Mouse (Mus musculus) cerebellum, adult 2 months (tissue): ENCODE results near the gene Ghrh. TPM values are rescaled to one million over a fixed set of nuclear protein-coding genes. Genes with fewer than 3 reads are reported as not detected.

Source experiments
- DNase-seq, 2 experiments: peaks; one replicate each; pipeline ENCODE4 v3.0.0; 2021
- H3K27ac ChIP-seq: fragments of 200-500 bp; 2 replicates; pipeline ENCODE4 v1.5.1; 2012; ENCODE audit warnings: low read length, control low read depth, inconsistent platforms; ENCODE audit not compliant: insufficient read depth
- H3K27me3 ChIP-seq: fragments of 200-500 bp; 2 replicates; pipeline ENCODE4 v1.6.1; 2012; ENCODE audit warnings: inconsistent platforms, mild to moderate bottlenecking, low read length, moderate library complexity; ENCODE audit not compliant: control insufficient read depth, insufficient read depth
- H3K4me1 ChIP-seq: fragments of 200-500 bp; 2 replicates; pipeline ENCODE4 v1.6.1; 2011; ENCODE audit warnings: low read length; ENCODE audit not compliant: control insufficient read depth, insufficient read depth
- H3K4me3 ChIP-seq: fragments of 200-500 bp; replicated peaks from 2 replicates; pipeline ENCODE3; 2011; ENCODE audit warnings: mild to moderate bottlenecking, low read depth, low read length, control low read depth; ENCODE audit not compliant: insufficient read depth
- CTCF ChIP-seq: fragments of 200-500 bp; IDR thresholded peaks from 2 replicates; pipeline ENCODE4 v1.5.1; 2011; ENCODE audit warnings: low read depth, mild to moderate bottlenecking, control low read depth, low read length, moderate library complexity, borderline replicate concordance; ENCODE audit not compliant: insufficient read depth
- POLR2A ChIP-seq: fragments of 200-500 bp; IDR thresholded peaks from 2 replicates; pipeline ENCODE4 v1.6.1; 2011; ENCODE audit warnings: low read length, control low read depth, borderline replicate concordance; ENCODE audit not compliant: insufficient read depth
- WGBS: fragments of 180-500 bp; shearing (Covaris S2); methylation state at CpG from one replicate; pipeline ENCODE4 v1.1.7; 2018; 5-methylcytosine and 5-hydroxymethylcytosine counted together
- polyA plus RNA-seq: library from polyadenylated mRNA; depleted of rRNA; stranded (reverse); fragments of >200 nt; gene quantifications from 2 replicates; pipeline ENCODE4 v1.2.3, GENCODE M21; 2012

Gene Ghrh
- polyA plus RNA-seq, 1 experiment = 0.28 TPM

DNA sequence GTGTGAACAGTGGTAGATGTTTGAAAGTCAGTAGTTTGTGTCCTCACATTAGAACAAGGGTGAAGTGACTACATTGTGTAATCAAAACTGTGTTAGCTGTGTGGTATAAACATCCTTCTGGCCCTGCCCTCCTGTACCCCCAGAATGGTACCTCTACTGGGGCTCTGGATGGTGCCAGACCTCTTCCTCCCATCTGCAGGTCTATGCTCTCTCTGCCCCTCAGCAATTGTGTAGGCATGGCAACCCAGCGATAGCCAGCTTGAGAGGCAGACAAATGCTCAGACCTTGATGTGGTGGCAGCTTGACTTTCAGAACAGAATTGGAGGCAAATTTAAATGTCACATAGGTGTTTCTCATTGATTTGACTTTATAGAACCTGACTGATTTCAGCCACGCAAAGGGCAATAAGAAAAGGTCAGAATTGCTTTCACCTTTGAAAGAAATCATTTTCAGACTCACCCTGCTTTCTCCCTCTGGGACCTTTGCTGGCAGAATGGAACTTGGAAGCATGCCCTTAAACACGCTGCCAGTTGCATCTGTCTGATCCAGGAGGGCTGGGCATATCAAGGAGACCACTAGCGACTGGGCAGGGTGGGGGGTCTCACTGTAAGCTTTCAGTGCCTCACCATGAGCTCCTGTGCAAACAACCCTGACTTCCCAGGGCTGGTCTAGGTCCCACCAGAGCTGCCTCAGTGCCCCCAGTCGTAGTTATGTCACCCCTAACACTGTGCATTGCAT is 25.1 kb downstream of the Ghrh start:
- Histone ChIP-seq H3K4me1 (no peaks in the 10 kb centered on the region), H3K27ac (no peak overlapping the region), H3K27me3 (no peaks in the 10 kb centered on the region), H3K4me3 (no peak overlapping the region)
- 29% methylated on average over 5 of the region's 5 CpGs for WGBS
- TF ChIP-seq POLR2A = no peak
- no peak for TF ChIP-seq CTCF
- DNase-seq = no peak

DNA sequence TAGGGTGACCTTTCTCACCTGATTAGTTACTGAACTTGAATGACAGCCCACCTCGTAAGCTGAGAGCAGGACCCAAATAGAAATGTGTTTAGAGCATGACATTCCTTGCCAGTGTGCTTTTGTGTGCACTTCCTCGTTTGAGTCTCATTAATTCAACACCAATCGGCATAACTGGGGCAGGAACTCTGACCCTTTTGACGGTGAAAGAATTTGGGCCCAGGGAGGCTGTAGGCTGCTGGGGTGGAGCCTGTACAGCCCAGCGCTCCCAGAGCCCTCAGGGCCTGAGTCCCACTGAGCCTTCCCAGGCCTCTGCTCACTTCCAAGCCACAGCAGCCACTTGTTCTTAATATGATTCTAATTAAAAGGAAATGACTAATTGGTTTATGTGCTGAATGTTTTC is 26.4 kb downstream of the Ghrh start:
- 68% methylated on average over 5 of the region's 5 CpGs for WGBS
- Histone ChIP-seq H3K27ac (no peak overlapping the region), H3K27me3 (no peaks in the 10 kb centered on the region), H3K4me3 (no peak overlapping the region), H3K4me1 (no peaks in the 10 kb centered on the region)
- no peak for DNase-seq
- TF ChIP-seq POLR2A (no peak), CTCF (no peak)

DNA sequence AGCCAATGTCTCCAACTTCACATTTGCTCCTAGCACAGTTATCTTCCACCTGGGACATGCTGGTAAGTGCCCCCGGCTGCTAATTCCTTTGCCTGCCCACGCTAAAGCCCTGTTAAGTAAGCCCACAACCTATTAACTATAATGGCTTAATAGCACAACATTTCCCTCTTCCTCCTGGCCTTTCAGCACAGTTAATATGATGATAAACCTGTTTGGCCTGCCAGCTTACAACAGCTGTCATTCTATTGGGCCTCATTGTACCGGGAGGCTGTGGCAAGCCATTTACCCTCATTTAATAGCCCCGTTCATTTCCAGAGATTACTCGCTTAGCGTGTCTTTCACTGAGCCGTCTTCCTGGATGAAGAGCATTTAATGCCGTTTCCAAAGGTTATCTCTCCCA is 27.2 kb downstream of the Ghrh start:
- H3K27ac ChIP-seq = no peak overlapping the region
- DNase-seq = no peak
- 79% methylated on average over 8 of the region's 8 CpGs for WGBS
- no peak for TF ChIP-seq CTCF
- no peak for TF ChIP-seq POLR2A
- no peaks in the 10 kb centered on the region for H3K27me3 ChIP-seq
- no peak overlapping the region for H3K4me3 ChIP-seq
- H3K4me1 ChIP-seq = no peaks in the 10 kb centered on the region

DNA sequence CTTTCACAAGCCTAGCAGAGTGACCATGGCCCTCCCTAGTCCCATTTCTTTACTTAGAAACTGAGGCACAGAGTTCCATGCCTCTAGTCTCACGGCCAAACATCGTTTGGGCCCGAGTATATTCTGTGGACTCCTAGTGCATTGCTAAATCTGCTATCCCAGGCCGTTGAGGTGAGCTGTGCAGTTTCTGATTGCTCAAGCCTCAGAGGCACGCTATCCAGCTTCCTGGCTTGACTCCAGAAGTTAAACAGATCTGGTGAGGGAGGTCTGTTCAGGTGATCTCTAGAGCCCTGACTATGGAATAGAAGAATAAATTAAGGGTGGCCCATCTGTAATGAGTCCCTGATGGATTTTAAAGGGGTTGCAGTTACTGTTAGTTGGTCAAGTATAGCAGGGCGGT is 30.1 kb downstream of the Ghrh start:
- peaks cover 3% of the 10 kb centered on the region; the same call in 1 of the 2 replicates for H3K4me1 ChIP-seq
- no peak for DNase-seq
- H3K27me3 ChIP-seq = no peaks in the 10 kb centered on the region
- 81% methylated on average over 6 of the region's 6 CpGs for WGBS
- TF ChIP-seq POLR2A = no peak
- no peak for TF ChIP-seq CTCF
- no peak overlapping the region for H3K4me3 ChIP-seq
- H3K27ac ChIP-seq = no peak overlapping the region

DNA sequence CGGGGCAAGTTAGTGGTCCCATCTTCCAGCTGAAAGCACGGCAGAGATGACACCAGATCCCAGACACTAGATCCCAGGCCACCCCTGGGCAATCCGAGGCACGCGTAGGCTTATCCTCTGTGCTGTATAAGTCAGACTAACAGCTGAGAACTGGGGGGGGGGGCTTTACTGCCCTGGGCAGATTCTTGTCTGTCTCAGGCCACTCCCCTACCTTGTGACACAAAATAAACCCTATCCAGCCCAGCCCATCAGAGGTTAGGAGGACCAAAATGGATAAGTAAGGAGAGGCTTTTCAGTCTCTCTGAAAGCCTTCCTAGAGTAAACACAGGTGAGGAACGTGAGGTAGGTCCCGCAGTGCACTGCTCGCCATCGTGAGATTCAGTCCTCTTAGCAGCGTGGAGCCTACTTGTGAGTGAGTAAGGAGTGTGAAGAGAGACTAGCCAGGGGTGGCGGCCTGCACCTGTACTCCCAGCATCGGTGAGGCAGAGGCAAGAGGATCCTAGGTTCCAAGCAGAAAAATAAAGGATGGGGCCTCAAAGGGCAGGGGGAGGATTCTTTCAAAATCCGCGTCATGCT is 30.9 kb downstream of the Ghrh start:
- 95% methylated on average over 14 of the region's 14 CpGs for WGBS
- no peaks in the 10 kb centered on the region for H3K27me3 ChIP-seq
- TF ChIP-seq CTCF = no peak
- no peak for TF ChIP-seq POLR2A
- no peak overlapping the region for H3K27ac ChIP-seq
- peaks cover 3% of the 10 kb centered on the region; the same call in 1 of the 2 replicates for H3K4me1 ChIP-seq
- no peak overlapping the region for H3K4me3 ChIP-seq
- no peak for DNase-seq

DNA sequence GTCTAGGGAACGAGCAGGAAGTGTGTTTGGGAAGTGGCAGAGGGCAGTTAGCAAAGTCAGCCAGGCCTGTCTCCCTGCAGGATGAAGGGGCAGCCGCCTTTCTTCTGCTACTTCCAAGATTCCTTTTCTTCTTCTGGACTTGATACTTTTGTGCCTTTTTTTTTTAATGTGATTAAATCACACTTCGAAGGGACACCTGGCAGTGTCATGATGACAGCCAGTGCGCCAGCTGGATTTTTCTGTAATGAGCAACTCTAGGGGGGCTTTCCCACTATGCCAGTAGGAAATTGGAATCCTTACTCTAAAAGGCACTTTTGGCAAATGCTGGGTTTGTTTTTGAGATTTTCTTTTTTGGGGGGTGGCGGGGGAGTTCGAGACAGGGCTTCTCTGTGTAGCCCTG is 31.8 kb downstream of the Ghrh start:
- Histone ChIP-seq H3K27ac (no peak overlapping the region), H3K4me1 (peaks cover 3% of the 10 kb centered on the region; the same call in 1 of the 2 replicates), H3K27me3 (no peaks in the 10 kb centered on the region), H3K4me3 (no peak overlapping the region)
- TF ChIP-seq POLR2A (no peak), CTCF (no peak)
- DNase-seq = no peak
- WGBS = 84% methylated on average over 6 of the region's 6 CpGs

DNA sequence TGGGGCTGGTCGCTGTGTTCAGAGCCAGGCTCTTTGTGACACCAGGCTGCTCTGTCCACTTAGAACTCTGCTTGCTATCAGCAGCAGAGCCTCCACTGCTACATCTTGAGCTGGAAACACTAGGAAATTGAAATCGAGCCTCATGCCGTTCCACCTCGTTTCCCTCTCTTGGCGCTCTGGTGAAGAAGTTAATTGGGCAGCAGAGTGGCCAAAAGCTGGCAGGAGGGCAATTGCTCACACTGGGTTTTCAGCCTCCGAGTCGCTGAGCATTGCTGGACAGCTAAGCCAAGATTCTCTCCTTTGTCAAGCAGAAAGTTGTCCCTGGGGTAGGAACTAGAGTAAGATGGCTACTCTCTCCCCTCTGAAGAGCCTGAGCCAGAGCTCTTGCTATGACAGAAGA is 33.0 kb downstream of the Ghrh start:
- WGBS = 14% methylated on average over 7 of the region's 7 CpGs
- peaks cover 3% of the 10 kb centered on the region; the same call in 1 of the 2 replicates for H3K4me1 ChIP-seq
- peak in 1 of 2 experiments; percentile 49 for DNase-seq
- H3K27me3 ChIP-seq = no peaks in the 10 kb centered on the region
- H3K27ac ChIP-seq = no peak overlapping the region
- no peak for TF ChIP-seq CTCF
- no peak for TF ChIP-seq POLR2A
- H3K4me3 ChIP-seq = no peak overlapping the region

DNA sequence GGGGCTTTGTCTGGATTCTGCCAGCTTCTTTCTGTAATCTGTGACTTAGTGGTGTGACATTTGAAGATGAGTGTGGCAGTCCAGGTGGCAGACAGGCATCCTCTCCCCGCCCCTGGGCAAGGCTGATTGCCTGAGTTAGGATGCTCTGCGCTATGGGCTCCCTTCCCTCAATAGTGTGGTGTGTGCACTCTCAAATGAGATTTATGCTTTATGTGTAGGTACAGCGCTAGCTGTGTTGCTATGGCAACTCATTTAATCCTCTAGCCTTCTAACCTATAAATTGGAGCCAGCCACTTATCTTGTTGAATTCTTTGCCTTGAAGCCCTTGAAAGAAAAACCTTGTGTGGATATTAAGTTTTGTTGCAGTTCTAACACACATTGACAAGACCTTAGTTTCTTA is 33.6 kb downstream of the Ghrh start:
- WGBS = 88% methylated on average over 3 of the region's 3 CpGs
- peaks cover 3% of the 10 kb centered on the region; the same call in 1 of the 2 replicates for H3K4me1 ChIP-seq
- no peak for DNase-seq
- no peaks in the 10 kb centered on the region for H3K27me3 ChIP-seq
- H3K4me3 ChIP-seq = no peak overlapping the region
- H3K27ac ChIP-seq = no peak overlapping the region
- no peak for TF ChIP-seq CTCF
- TF ChIP-seq POLR2A = no peak
